Mouse (Mus musculus): ENCODE results near the gene Mob3b. TPM values are rescaled to one million over a fixed set of nuclear protein-coding genes. Genes with fewer than 3 reads are reported as not detected.

Mob3b gene
- polyA plus RNA-seq, 1 experiment from 2014 or later: 15.1 TPM

GRCm38 (mm10) chr4:35146597-35146996 lies 10.7 kb downstream of the Mob3b start:
- Histone ChIP-seq H3K4me1 (replicated peaks) (peaks cover 12% of the 10 kb centered on the region), H3K4me3 (replicated peaks) (no peak overlapping the region), H3K27ac (no peak overlapping the region), H3K9me3 (no peaks in the 10 kb centered on the region), H3K4me2 (no peak overlapping the region), H3K36me3 (no peaks in the 10 kb centered on the region), H3K9ac (replicated peaks) (no peak overlapping the region), H3K27me3 (no peaks in the 10 kb centered on the region)
- no peak for ATAC-seq (ENCODE audit: insufficient number of reproducible peaks, insufficient read depth, low FRiP score, low TSS enrichment, low read depth)
- WGBS: 94% methylated on average over 5 of the region's 5 CpGs

DNA sequence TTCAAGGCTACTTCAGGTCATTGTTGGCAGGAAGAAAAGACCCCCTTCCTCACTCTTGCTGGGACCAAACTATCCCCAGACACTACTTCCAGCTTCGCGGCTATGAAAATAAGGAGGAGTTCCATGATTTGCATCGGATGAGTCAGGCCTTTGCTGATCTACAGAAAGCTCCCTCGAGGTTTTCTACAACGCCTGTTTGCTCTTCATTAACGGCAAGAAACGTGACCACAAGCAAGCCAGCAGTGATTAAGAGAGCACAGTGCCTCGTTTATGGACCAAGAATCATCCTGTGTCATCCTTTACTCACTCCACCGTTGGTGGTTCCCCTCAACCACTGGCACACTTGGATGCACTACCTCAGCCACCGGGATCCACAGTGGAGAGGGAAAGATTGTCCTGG lies 11.6 kb downstream of the Mob3b start:
- H3K36me3 ChIP-seq: no peaks in the 10 kb centered on the region
- H3K4me1 ChIP-seq (replicated peaks): peaks cover 12% of the 10 kb centered on the region
- ATAC-seq (ENCODE audit: insufficient number of reproducible peaks, insufficient read depth, low FRiP score, low TSS enrichment, low read depth): no peak
- no peak overlapping the region for H3K9ac ChIP-seq (replicated peaks)
- H3K9me3 ChIP-seq: no peaks in the 10 kb centered on the region
- 90% methylated on average over 10 of the region's 10 CpGs for WGBS
- no peak overlapping the region for H3K4me3 ChIP-seq (replicated peaks)
- no peaks in the 10 kb centered on the region for H3K27me3 ChIP-seq
- no peak overlapping the region for H3K27ac ChIP-seq
- H3K4me2 ChIP-seq: no peak overlapping the region

DNA sequence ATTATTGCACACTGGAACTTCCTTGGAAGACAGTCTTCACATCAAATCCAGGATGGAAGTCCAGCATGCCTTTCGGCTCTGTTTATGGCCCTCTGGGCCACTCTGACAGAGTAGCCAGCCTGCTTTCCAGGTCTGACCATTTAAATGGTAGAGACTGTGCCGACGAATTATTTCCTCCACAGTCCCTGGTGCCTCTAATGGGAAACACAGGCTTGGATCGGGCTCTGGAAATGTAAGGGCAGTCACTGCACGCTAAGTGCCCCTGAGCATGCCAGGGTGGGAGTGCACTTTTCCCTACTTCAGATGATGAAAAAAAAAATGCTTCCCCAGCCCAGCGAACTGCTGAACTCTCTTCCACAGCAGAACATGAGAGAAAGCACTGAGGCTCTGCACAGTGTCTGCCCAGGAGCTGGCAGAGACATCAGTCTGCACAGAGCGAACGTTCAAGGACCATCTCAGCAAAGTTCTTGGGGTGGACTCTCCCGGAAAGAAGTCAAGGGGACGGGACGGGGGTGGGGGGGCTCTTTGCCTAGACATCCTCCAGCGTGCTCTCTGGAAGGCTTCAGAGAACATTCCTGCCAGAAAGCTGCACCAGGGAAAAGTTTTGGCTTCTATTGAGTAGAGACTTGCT lies 13.7 kb downstream of the Mob3b start:
- Histone ChIP-seq H3K27ac (peak overlapping the region; percentile 84), H3K9me3 (no peaks in the 10 kb centered on the region), H3K4me2 (peak overlapping the region; percentile 8; the same call in 1 of the 2 replicates), H3K36me3 (no peaks in the 10 kb centered on the region), H3K4me3 (replicated peaks) (no peak overlapping the region), H3K27me3 (no peaks in the 10 kb centered on the region), H3K4me1 (replicated peaks) (peaks cover 12% of the 10 kb centered on the region), H3K9ac (replicated peaks) (no peak overlapping the region)
- ATAC-seq (ENCODE audit: insufficient number of reproducible peaks, insufficient read depth, low FRiP score, low TSS enrichment, low read depth): no peak; the same call in 1 of the 2 replicates
- 47% methylated on average over 12 of the region's 12 CpGs for WGBS

DNA sequence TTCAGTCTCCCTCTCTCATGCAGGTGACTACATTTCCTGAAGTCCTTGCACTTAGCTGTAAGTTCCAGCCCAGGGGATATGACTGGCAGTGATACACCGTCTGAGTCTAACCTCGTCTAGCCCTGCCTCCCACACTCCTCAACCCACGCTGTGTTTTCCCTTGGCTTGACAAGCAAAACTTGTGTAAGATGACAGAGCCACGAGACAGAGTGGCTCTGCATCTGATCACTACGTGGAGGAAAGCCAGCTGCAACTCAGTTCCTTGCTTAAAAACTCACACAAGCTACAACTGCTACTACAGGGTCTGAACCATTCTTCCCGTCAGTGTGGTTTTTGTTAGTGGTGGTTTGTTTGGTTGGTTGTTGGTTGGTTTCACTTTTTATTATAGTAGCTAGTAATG lies 17.0 kb downstream of the Mob3b start:
- H3K27ac ChIP-seq: no peak overlapping the region
- no peak overlapping the region for H3K4me2 ChIP-seq
- H3K27me3 ChIP-seq: no peaks in the 10 kb centered on the region
- H3K9me3 ChIP-seq: no peaks in the 10 kb centered on the region
- no peak for ATAC-seq (ENCODE audit: insufficient number of reproducible peaks, insufficient read depth, low FRiP score, low TSS enrichment, low read depth)
- peaks cover 28% of the 10 kb centered on the region for H3K4me1 ChIP-seq (replicated peaks)
- H3K4me3 ChIP-seq (replicated peaks): no peak overlapping the region
- H3K9ac ChIP-seq (replicated peaks): no peak overlapping the region
- WGBS: 82% methylated on average over 6 of the region's 6 CpGs
- H3K36me3 ChIP-seq: no peaks in the 10 kb centered on the region

- Histone ChIP-seq H3K4me3 (replicated peaks) (no peak overlapping the region), H3K4me2 (no peak overlapping the region), H3K27ac (no peak overlapping the region), H3K9ac (replicated peaks) (no peak overlapping the region), H3K36me3 (no peaks in the 10 kb centered on the region), H3K27me3 (no peaks in the 10 kb centered on the region), H3K4me1 (replicated peaks) (peaks cover 20% of the 10 kb centered on the region), H3K9me3 (no peaks in the 10 kb centered on the region)
- 36% methylated on average over 6 of the region's 6 CpGs for WGBS
- ATAC-seq (ENCODE audit: insufficient number of reproducible peaks, insufficient read depth, low FRiP score, low TSS enrichment, low read depth): no peak
Measured at GRCm38 (mm10) chr4:35138077-35138476, 19.2 kb downstream of the Mob3b start.

GRCm38 (mm10) chr4:35136996-35137395 lies 20.3 kb downstream of the Mob3b start:
- H3K9me3 ChIP-seq: no peaks in the 10 kb centered on the region
- H3K4me1 ChIP-seq (replicated peaks): peaks cover 16% of the 10 kb centered on the region
- no peak for ATAC-seq (ENCODE audit: insufficient number of reproducible peaks, insufficient read depth, low FRiP score, low TSS enrichment, low read depth)
- 85% methylated on average over 8 of the region's 8 CpGs for whole genome bisulfite sequencing
- H3K27ac ChIP-seq: no peak overlapping the region
- H3K36me3 ChIP-seq: no peaks in the 10 kb centered on the region
- no peak overlapping the region for H3K9ac ChIP-seq (replicated peaks)
- H3K27me3 ChIP-seq: no peaks in the 10 kb centered on the region
- H3K4me3 ChIP-seq (replicated peaks): no peak overlapping the region
- H3K4me2 ChIP-seq: no peak overlapping the region

DNA sequence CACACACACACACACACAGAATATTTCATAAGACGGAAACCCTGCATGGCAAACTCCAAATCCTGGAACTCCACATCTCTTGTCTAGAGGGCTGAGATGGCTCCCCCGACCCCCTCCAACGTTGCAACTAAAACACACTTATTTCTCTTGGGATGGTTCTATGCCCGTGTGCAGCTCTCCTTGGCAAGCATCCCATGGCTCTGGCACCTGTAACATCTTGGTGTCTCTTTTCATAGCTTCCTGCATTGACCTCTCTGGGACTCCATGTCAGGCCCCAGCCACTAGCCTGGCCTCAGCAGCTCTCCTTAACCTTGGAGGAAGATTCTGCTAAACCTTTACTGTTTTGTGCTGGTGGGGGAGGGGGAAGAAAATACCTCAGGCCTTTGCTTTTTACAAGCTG lies 21.5 kb downstream of the Mob3b start:
- Histone ChIP-seq H3K9me3 (no peaks in the 10 kb centered on the region), H3K4me3 (replicated peaks) (no peak overlapping the region), H3K4me2 (no peak overlapping the region), H3K27ac (0 out of 2 replicates have a peak overlapping the region, but pooled peaks have one; percentile 53), H3K4me1 (replicated peaks) (peaks cover 16% of the 10 kb centered on the region), H3K36me3 (no peaks in the 10 kb centered on the region), H3K9ac (replicated peaks) (no peak overlapping the region), H3K27me3 (no peaks in the 10 kb centered on the region)
- WGBS: 82% methylated on average over 4 of the region's 4 CpGs
- no peak for ATAC-seq (ENCODE audit: insufficient number of reproducible peaks, insufficient read depth, low FRiP score, low TSS enrichment, low read depth)

DNA sequence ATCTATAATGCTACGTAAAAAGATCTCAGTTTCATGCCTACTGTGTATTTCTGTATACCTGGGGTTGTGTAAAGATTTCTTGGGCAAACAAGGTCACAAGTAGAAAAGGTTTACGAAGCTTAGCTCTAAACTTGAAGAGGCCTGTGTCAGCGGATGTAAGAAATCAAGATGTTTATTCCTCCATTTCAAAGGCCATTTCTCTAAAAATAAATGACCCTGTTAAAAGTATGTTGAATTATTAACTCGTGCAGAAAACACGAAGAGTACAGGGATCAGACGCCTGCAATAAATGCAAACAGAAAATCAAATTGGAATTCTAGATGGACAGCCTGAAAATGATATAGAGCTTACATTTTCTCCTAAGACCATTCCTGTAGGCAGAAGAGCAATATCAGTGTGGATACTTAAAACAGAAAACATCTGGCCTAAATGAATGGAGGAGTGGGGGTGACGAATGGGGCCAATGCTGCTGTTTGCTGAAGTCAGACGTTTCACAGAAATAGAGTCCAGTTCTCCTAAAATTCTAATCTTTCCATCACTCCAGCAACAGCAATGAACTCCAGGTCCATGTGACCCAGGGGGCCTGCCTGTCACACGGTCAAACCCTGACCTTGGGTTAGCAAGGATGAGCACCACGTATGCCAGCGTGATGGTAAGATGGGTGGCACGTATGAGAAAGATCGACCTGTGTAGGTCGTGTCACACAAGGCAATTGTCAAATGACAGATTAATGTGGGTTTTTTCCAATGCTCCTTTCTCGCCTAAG lies 22.3 kb downstream of the Mob3b start:
- Histone ChIP-seq H3K4me2 (no peak overlapping the region), H3K9me3 (no peaks in the 10 kb centered on the region), H3K27ac (no peak overlapping the region), H3K4me1 (replicated peaks) (peaks cover 20% of the 10 kb centered on the region), H3K27me3 (no peaks in the 10 kb centered on the region), H3K36me3 (no peaks in the 10 kb centered on the region), H3K4me3 (replicated peaks) (no peak overlapping the region), H3K9ac (replicated peaks) (no peak overlapping the region)
- WGBS: 78% methylated on average over 15 of the region's 15 CpGs
- ATAC-seq (ENCODE audit: insufficient number of reproducible peaks, insufficient read depth, low FRiP score, low TSS enrichment, low read depth): no peak

DNA sequence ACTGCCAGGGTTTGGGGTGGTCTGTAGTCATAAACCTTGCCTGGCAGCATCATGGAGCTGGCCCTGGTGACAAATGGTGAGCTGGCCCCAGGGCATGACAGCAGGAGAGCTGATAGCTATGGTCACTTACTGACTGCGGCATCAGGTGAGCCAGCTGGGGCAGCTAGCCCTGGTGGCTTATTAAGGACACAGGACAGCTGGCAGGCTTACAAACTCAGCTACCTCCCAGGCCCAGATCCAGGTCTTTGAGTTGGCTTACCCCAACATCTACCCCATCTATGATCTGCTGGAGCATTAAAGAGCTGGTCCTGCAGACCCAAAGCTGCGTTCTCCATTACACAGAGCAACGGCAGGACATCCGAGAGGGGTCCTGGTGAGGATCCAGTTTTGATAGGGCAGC lies 23.9 kb downstream of the Mob3b start:
- WGBS: 83% methylated on average over 4 of the region's 4 CpGs
- Histone ChIP-seq H3K36me3 (no peaks in the 10 kb centered on the region), H3K27me3 (no peaks in the 10 kb centered on the region), H3K4me2 (no peak overlapping the region), H3K27ac (no peak overlapping the region), H3K4me3 (replicated peaks) (no peak overlapping the region), H3K9me3 (no peaks in the 10 kb centered on the region), H3K4me1 (replicated peaks) (peaks cover 20% of the 10 kb centered on the region), H3K9ac (replicated peaks) (no peak overlapping the region)
- no peak for ATAC-seq (ENCODE audit: insufficient number of reproducible peaks, insufficient read depth, low FRiP score, low TSS enrichment, low read depth)

DNA sequence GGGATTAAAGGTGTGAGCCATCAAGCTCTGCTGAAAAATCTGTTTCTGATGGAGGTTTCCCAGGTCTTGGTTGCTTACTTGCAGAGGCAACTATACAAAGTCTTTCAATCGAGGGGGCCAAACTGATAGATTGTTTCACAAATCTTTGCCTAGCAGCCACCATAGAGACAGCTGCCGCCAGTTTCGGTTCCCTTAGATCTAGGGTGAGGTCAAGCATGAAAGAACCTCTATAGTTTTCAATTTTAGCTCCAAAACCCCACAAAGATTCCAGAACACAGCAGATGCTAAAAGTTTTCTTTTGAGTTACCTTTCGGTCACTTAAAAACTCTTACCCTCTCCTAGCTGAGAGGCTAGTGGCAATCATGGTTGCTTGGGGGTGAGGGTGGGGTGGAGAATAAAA lies 25.7 kb downstream of the Mob3b start:
- no peaks in the 10 kb centered on the region for H3K36me3 ChIP-seq
- no peak overlapping the region for H3K4me3 ChIP-seq (replicated peaks)
- no peak overlapping the region for H3K27ac ChIP-seq
- H3K9ac ChIP-seq (replicated peaks): no peak overlapping the region
- no peaks in the 10 kb centered on the region for H3K27me3 ChIP-seq
- 93% methylated on average over 4 of the region's 4 CpGs for WGBS
- H3K4me1 ChIP-seq (replicated peaks): peaks cover 14% of the 10 kb centered on the region
- no peak overlapping the region for H3K4me2 ChIP-seq
- H3K9me3 ChIP-seq: no peaks in the 10 kb centered on the region
- ATAC-seq (ENCODE audit: insufficient number of reproducible peaks, insufficient read depth, low FRiP score, low TSS enrichment, low read depth): no peak

DNA sequence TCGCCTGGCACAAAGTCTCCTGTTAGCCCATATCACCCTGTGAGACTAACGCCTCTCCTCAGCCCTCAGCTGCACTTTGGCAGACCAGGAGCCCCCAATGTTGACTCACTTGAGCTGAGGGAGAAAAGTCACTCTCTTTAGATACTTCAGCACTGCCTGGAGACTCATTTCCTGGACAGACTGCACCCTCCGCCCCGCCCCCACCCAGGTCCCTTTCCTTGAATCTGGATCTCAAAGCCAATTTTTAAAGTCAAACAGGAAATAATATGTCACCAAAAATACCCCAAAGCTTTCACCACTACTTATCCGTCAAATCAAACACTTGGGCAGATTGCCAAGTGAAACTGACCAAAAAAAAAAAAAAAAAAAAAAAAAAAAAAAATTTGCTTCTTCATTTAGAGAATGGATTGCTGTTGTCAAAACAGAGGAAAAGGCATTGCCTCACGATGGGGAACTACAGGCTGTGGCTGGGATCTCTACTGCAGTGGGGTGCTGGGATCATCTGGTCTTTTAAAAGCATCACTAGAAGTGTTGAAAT lies 26.8 kb downstream of the Mob3b start:
- 70% methylated on average over 6 of the region's 6 CpGs for WGBS
- Histone ChIP-seq H3K4me1 (replicated peaks) (peaks cover 6% of the 10 kb centered on the region), H3K27ac (no peak overlapping the region), H3K9me3 (no peaks in the 10 kb centered on the region), H3K4me3 (replicated peaks) (no peak overlapping the region), H3K4me2 (no peak overlapping the region), H3K9ac (replicated peaks) (no peak overlapping the region), H3K36me3 (no peaks in the 10 kb centered on the region), H3K27me3 (no peaks in the 10 kb centered on the region)
- no peak for ATAC-seq (ENCODE audit: insufficient number of reproducible peaks, insufficient read depth, low FRiP score, low TSS enrichment, low read depth)

Measured in limb, embryonic 12.5 days (tissue).